Mouse (Mus musculus): ENCODE measurements around the gene Coq7.

- TF ChIP-seq EP300 (IDR thresholded peaks at IDR 0.05) (peak; percentile 43; the same call in 1 of the 2 replicates), CTCF (IDR thresholded peaks at IDR 0.05) (no peak)
Observed at GRCm38 (mm10) chr7:118475008-118475705, 58.0 kb downstream of the Coq7 start.

Measured in lung, postnatal 0 days (tissue).